Mouse (Mus musculus) c-Kit-positive CD71-positive TER-119-positive erythroid progenitor cells, embryonic 14.5 days (primary cell): Measurements from ENCODE around the gene Clp1.

Source experiments
- DNase-seq: peaks from one replicate; pipeline ENCODE4 v3.0.0-alpha.2; 2013; ENCODE audit warnings: low spot score

Clp1 gene

DNA sequence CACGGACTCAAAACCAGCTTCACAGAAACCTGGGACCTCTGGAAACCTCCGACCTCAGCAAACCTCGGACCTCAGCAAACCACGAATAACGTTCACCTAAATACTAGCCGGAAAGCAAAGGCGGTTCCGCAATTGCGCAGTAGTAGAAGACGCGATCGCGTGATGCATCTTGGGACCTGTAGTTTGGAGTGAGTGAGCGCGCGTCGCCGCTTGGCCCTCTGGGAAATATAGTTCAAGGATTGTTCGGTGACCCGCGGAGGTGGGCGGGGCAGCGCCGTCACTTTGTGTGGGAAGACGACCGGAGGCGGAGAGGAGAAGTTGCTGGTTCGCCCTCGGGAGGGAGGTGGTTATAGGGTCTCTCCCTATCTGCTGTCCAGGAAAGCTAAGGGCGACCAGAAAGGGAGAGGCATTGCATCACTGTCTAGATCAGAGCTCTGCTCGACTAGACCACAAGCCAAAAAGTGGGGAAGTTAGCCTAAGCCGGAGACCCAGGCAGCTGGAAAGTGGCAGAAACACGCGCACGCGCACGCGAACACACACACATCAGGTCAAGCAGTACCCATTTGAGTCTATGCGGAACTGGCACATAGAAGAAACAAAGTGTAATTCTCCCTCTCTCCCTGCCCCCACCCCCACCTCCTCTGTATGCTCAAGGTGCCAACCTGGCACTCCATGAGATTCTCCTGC is at the start of gene Clp1:
Gene Clp1 (minus strand): TSS at position 179 of the 687 bp plus-strand sequence.
- DNase-seq: peak; percentile 98

DNA sequence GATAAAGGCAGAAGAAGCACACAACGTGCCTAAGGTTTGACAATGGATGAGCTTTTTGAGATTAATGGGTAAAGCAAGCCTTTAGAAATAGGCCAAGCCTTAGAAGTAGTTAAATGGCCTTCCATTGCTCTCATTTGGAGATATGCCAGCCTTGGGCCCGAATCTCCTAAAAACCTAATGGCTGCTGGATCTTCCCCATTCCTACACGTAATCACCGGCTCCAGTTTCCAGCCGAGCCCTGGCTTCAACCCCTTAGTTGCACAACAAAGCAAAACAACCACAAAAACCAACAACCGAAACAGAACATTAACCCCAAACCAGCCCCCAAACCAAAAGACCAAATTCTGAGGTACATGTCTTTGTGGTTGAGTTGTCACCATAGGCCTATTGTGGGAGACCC is 48.5 kb upstream of the Clp1 start:
- DNase-seq: no peak

DNA sequence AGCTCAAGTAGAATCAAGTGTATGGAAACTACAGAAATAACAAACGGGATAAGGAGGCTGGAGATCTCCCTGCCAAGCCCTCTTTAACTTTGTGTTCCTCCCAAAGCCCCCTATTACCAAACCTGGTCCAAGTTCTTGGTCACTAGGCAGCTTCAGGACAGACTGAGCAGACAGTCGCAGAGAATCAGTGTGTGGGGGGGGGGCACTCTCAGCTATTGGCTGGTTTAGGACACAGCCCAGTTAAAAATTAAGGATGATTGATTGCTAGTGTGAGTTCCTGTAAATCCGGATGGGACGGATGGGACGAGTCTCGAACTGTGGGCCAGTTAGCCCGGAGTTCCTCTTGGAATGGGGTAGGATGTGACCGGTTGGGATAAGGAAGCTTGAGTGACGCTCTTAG is 48.1 kb upstream of the Clp1 start, which contains the start of gene Serping1:
Gene Serping1 (minus strand): TSS at position 204 of the 400 bp plus-strand sequence.
- no peak for DNase-seq

DNA sequence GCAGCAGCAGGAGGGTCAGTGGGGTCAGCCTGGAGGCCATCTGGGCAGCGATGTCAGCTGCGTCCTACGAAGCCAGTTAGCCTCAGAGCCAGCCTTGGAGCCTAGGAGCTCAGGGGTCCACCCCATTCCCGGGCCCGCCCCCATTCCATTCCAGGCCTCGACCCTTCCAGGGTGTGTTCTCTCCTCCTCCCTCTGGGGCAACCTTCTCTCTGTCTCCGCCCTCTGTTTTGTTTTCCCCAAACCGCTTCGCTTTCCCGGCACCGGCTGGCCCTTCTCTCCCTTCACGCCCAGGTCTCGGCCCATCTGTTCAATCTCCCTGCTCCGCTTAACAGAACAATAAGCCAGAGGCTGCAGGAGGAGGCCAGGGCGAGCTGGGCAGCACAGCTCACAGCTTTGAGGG is 47.6 kb upstream of the Clp1 start:
- DNase-seq: no peak

DNA sequence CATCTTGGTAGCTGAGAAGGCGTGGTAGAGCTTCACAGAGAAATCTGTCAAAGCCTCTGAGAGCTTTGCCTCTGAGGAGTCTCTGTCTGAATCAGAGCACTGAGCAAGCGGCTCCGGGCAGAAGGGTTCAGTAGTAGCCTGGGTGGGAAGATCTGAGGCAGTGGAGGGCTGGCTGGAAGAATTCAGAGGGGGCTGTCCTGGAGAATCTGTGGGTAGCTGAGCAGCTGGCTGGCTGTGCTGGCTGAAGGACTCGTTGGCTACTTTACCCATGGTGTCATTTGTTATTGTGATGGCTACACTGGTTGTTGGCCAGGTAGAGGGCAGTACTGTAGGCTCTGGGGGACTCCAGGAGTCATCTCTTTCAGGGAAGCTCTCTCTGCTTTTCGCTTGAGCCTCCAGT is 46.0 kb upstream of the Clp1 start:
- DNase-seq: no peak

DNA sequence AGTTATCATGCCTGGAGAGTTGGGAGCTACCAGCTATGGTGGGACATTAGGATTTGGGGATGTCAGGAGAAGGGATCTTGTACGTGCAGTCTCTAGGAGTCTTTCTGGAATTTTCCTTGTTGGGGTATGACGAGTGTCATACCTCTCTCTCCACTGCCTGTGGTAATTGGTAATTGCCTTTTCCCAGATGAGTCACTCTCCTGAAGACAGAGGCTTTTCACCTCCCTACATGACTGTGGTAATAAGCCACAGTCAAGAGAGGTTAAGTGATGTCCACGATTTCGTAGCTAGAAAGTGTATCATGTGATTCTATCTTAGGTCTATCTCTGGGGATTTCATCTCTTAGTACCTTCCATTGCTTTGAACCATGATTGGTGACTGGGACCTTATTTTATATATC is 45.3 kb upstream of the Clp1 start:
- DNase-seq: no peak

DNA sequence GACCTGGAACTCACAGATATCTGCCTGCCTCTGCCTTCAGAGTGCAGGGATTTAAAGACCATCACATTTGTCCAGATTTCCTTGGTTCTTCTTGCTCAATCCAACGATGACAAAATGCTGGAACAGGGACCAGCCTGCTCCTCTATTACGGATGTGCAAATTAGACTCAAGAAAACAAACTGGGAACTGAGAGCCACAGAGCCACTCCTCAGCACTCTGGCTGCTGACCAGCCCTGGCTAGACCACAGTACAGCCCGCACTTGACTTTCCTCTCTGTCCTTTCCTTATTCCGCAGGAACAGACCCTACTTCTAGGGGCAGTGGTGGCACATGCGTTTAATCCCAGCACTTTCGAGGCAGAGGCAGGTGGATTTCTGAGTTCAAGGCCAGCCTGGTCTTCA is 43.4 kb upstream of the Clp1 start:
- DNase-seq: no peak

DNA sequence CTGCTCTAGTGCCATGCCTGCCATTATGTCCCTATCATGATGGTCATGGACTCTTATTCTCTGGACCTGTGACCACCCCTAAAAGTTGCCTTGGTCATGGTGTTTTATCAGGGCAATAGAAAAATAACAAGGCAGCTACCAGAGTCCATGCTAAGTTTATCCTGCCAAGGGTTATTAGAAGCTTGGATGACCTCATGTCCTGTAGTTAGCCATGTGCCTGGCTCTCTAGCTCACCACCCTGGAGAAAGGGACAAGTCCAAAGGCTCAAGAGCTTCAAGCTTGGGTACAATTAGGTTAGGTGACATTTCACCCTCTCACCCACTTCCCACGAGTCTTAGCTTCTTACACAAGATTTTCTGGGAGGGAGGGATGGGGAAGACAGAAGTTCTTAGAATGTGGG is 35.7 kb upstream of the Clp1 start:
- DNase-seq: no peak

DNA sequence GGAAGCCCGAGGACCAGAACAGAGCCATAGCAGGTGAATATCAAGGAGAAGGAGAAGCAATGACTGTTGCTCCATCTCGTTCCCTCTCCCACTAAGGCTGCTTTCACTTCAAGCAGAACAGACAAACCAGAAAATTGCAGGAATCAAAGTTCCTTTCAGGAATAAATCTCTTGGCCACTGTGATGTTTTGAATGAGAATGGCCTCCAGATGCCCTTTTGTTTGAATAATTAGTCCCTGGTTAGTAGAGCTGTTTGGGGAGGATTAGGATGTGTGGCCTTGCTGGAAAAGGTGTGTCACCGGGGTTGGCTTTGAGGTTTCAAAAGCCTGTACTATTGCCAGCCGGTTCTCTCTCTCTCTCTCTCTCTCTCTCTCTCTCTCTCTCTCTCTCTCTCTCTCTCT is 35.1 kb upstream of the Clp1 start:
- DNase-seq: no peak

DNA sequence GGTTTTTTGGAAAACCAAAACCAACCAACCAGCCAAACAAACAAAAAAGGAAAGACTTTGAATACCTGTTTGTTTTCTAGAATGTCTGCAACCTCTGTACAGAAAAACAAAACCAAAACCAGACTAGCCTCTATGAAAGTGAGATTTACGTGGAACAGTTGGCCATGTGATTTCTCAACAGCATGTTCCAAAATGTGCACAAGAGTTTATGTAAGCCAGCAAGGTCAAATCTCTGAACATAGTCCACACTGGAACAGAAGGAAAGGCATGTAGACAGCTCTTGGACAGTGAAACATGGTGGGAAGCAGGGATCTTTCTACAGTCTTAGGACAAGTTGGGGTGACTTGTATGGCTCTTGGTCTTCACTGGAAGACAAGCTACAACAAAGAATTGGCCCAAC is 34.7 kb upstream of the Clp1 start:
- no peak for DNase-seq

DNA sequence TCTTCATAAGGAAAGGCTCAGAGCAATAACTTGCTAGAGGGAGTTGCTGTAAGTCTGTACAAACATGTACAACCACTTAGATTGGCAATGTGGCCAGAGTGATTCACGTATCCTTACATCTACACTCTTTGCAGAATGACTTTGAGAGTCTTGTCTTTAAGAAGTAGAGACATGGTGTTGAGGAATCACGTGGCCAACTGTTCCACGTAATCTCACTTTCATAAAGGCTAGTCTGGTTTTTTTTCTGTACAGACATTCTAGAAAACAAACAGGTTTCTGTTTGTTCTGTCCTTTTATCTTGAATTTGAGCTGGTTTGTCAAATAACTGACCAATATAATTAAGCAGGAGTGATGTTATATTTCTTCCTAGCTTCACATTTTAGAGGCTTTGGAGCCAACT is 34.2 kb upstream of the Clp1 start:
- no peak for DNase-seq

DNA sequence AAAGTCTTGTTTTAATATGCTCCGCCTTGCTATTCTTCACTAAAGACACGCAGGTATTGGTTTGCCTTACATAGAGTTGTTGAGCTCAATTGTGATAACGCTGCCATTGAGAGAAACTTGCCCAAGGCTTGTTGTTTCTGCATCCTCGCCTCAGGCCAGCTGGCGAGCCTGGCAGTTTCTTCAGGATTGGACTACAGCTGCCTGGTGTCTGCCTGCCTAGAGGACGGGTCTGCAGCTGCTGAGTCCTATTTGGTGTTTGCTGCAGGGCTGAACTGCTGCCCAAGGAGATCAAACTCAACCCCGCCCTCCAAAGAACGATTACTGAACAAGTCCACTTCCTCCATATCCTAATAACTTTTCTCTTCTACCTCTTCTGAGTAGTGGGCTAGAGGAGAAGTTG is 33.6 kb upstream of the Clp1 start:
- no peak for DNase-seq

DNA sequence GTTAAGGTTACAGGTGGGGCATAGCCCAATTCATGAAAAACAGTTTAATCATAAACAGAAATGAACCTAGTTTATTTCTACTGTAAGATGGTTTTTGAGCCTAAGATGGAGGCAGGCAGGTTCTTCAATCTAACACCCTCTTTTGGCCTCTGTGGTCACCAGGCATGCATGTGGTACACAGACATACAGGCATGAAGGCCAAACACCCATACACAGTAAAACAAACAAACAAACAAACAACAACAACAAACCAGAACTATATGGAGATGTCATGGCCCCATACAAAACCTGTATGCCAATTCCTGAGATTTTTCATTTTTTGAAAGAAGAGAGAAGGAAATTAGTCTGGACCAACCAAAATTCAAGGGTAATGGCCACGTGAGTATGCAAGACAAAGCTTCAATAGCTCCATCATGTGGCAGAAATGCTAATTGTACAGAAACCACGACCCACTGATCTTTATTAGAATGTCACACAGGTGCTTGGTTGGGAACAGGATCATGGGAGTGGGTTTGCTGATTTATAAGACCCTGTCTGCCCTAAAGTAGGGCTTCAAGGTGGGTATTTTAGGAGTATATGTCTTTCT is 31.5 kb upstream of the Clp1 start:
- DNase-seq: peak; percentile 70

DNA sequence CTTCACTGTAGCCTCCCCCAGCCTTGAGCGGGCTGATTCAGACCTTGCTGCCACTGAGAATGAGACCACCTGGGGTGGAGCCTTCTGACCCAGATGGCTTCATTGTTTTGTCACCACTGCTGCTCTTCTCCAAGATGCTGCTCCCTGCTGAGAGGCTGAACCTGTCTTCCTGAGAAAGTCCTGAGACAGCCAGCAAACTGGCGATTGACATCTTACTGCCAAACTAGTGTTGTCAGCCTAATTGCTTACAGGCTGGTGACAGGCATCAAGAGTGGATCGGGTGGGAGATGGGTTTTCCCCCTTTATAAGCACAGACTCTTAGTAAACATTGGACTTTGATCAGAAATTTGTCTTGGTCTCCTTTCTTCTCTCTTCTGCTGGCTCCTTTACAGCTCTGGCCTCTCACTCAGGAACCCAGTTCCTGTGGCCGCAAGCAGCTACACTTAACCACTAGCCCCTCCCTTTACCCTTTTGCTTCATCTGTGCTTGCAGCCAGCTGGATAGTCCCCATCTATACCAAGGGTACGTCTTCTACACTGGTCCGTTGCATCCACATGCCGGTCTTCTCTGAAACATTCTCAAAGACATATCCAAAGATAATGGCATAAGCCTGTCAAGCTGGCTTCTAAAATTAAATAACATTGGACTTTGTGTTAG is 30.0 kb upstream of the Clp1 start:
- DNase-seq: no peak

DNA sequence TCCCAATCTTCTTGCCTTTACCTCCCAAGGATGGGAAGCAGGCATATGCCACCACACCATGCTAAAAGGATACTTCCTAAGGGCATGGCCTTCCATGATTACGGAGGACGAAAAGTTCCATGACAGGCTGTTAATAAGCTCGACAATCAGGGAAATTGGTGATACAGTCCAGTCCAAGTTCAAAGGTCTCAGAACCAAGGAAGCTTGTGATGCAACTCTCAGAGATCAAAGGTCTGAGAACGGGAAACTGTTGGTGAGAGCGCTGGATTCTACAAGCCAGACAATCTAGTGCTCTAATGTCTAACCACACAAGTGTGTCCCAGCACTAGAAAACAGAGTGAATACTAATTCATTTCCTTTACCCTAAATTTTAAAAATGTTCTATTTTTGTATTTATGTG is 29.1 kb upstream of the Clp1 start:
- DNase-seq: no peak

DNA sequence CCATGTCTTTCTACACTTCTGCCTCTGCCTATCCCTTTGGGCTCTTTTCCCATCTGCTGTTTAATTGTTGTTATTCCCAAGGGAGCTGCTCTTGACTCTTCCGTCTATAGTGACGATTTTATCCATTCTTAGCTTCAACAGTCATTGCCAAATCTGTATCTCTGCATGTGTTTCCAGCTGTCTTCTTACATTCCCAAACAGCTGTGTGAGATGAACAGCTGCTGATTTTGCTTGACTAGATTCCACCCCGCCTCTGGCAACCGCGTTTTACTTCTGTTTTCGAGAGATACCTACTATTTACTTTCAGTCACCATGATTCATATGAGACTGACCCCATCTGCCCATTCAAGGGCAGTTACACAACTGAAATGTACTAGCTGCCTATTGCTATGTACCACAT is 23.0 kb upstream of the Clp1 start:
- no peak for DNase-seq

DNA sequence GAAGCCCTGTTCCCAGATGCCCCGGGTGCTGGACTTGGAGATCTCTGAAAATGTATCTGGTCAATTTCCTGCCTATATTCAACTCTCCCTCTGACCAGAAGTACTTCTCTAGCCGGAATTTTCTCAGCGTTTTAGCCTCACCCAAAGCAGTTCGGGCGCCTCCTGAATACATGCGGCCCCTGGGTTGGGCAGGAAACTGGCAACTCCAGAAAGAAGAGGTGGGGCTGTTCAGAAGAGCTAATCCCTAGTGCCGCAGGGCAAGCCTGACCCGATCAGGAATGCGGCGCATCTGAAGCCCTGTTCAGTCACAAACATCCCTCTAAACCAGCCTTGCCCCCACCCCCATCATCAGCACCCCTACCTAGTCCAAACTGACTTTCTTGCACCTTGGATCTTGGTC is 17.0 kb upstream of the Clp1 start:
- no peak for DNase-seq

DNA sequence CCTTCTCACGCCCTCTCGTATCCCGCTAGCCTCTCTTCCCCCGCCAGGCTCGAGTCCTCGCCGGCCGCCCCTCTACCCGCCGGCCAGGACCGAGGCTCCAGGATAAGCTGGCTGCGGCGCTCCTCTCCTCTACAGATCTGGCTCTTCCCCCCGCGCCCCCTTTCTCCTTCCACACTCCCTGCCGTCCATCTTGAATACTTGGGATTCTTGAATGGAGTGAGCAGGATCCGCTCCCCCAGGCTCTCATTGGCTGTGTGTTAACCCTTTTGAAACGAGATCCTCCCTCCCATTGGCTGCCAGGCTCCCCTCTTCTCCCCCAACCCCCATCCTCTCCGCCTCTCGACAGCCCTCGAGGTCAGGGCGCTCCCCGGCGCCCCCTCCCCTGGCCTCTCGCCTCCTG is 16.4 kb upstream of the Clp1 start, which contains the start of gene Gm19426:
Gene Gm19426 (minus strand): TSS at position 95 of the 400 bp plus-strand sequence.
- DNase-seq: no peak

DNA sequence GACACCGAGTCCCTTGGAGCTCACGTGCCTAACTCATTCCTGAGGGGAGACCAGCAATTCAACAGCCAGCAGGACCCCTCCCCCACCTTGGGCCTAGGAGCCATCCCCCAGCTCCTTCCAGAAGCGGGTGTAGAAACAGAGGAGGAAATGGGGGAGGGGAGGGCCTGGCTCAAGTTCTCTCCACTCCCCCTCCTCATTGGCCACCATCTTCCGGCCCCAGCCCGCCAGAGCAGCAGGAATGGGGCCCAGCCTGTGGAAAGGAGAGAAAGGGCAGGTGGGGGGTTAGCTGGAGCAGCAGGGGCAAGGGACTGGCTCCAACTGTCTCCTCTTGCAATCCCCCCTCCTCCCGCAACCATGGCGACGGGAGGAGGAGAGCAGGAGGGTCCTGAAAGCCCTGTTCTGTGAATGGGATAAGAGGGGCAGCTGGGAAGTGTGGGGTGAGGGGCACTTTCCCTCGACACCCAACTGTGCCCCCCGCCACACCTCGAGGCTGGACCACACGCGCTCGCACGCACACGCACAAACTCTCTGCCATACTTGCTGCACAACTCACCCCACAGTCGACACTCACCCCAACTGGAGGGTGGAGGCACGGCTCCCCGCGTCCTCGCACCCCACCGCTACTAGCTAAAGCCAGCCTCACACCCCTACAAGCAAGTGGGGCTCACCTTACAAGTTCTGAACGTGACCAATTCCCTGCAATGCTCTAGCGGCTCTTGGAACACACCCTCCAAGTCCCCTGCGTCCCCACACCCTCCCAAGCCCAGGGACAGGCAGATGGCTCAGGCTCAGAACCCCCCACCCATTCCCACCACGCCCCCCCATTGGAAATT is 15.5 kb upstream of the Clp1 start:
- DNase-seq: no peak

DNA sequence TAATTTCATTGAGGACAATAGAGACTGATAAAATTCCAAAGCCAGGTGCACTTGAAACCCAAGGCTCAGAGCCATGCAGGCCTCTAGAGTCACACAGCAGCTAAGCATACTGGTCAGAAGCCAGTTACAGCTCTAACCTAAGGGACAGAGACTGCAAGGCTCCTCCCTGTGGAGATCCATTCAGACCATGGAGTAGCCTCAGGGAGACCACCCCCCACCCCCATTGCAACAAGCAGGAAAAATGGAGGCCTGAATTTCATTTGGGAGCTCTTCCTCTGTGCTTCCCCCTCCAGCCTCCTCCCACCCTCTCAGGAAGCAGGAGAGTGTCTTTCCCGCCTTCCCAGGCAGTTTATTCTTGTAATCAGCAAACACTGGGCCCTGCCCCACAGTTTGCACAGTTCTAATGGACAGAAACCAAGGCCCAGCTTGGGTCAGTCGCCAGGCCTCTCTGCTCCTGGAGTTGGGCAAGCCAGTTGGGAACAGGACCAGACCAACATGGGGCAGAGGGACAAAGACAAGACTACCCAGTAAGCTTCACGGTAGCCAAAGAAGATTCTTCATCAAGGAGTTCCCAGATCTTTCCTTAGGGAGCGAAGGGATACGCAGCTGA is 14.8 kb upstream of the Clp1 start:
- no peak for DNase-seq

DNA sequence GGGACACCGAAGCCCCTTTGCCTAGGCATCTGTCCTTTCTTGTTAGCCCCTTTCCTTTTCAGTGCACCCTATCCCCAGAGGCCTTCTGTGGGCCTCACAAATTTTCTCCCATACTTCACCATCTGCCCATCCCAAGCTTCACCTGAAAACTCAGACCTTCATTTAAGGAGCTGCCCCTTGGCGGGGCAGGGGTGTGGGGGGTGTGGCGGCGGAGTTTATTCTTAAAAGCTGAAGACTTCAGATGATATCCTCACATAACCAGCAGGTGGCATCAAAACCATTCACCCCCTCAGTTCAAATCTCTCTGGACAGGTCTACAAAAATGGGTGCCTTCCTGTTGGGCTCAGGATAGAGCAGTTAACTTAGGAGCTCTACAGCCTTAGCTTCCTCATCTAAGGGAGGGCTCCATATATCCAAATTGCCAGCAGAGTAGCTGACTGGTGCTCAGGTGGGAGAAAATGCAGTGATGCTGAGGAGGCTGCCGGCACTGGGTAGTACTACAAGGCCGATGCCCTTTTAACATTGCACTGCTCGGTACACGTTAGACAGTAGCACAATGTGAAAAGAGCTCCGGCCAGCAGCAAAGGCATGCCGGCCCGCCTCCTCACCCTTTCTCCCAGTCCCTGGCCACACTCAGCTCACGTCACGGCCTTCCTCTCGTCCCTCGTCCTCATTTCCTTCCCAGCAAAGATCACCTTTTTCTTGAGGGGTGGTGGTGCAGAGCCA is 13.6 kb upstream of the Clp1 start:
- no peak for DNase-seq
